Mouse (Mus musculus): ENCODE measurements around the gene Tyw1. TPM values are rescaled to one million over a fixed set of nuclear protein-coding genes. Genes with fewer than 3 reads are reported as not detected.

Gene Tyw1
- polyA plus RNA-seq, 2 experiments, result 15.3 to 25.3 TPM

GRCm38 (mm10) chr5:130275509-130275908, 20.1 kb downstream of the Tyw1 start:
- Histone ChIP-seq H3K36me3 (ENCODE audit: control insufficient read depth, insufficient read depth, low read length) (peaks cover 73% of the 10 kb centered on the region), H3K4me3 (replicated peaks; ENCODE audit: low read length) (no peak overlapping the region), H3K27me3 (ENCODE audit: control insufficient read depth, insufficient read depth, low read length) (no peaks in the 10 kb centered on the region), H3K9me3 (ENCODE audit: control insufficient read depth, low read length) (no peaks in the 10 kb centered on the region), H3K9ac (ENCODE audit: low read depth, low read length, severe bottlenecking) (no peak overlapping the region), H3K27ac (replicated peaks; ENCODE audit: low read depth, low read length) (no peak overlapping the region), H3K4me2 (replicated peaks; ENCODE audit: low read depth, low read length, severe bottlenecking) (no peak overlapping the region), H3K4me1 (ENCODE audit: control insufficient read depth, insufficient read depth, low read length) (no peaks in the 10 kb centered on the region)
- ATAC-seq (ENCODE audit: low FRiP score, low read depth), result no peak
- WGBS, result 45% methylated on average over 4 of the region's 4 CpGs
- TF ChIP-seq POLR2A (IDR thresholded peaks at IDR 0.05; ENCODE audit: borderline replicate concordance, extremely low read depth, insufficient read depth, insufficient read length), result no peak
- peak; percentile 40 for DNase-seq (ENCODE audit: low spot score)

DNA sequence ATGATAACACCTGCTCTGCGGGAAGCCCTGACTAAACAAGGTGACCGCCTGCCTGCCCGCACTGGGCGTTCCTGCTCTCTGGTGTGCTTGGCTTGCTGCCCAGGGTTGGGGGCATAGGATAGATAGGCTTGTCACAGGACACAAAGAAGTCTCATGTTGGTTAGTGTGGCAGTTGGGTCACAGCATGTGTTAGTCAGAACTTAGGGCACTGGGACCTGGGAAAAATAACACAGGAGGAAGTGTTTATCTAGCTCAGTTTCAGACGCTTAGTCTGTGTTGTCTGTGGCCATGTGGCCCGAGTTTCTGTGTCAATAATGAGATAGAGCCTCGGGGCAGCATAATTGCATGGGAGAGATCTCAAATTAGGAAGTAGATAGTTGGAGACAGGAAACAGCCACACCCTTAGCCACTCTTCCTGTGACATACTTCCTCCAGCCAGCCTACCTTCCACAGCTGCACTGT, 22.6 kb downstream of the Tyw1 start:
- no peak overlapping the region for H3K27ac ChIP-seq (replicated peaks; ENCODE audit: low read depth, low read length)
- no peaks in the 10 kb centered on the region for H3K4me1 ChIP-seq (ENCODE audit: control insufficient read depth, insufficient read depth, low read length)
- H3K4me3 ChIP-seq (replicated peaks; ENCODE audit: low read length), result no peak overlapping the region
- no peak overlapping the region for H3K4me2 ChIP-seq (replicated peaks; ENCODE audit: low read depth, low read length, severe bottlenecking)
- no peak overlapping the region for H3K9ac ChIP-seq (ENCODE audit: low read depth, low read length, severe bottlenecking)
- DNase-seq (ENCODE audit: low spot score) (no peak), ATAC-seq (ENCODE audit: low FRiP score, low read depth) (no peak)
- H3K9me3 ChIP-seq (ENCODE audit: control insufficient read depth, low read length), result no peaks in the 10 kb centered on the region
- TF ChIP-seq POLR2A (IDR thresholded peaks at IDR 0.05; ENCODE audit: borderline replicate concordance, extremely low read depth, insufficient read depth, insufficient read length), result no peak
- 84% methylated on average over 7 of the region's 7 CpGs for WGBS
- H3K27me3 ChIP-seq (ENCODE audit: control insufficient read depth, insufficient read depth, low read length), result no peaks in the 10 kb centered on the region
- peaks cover 78% of the 10 kb centered on the region for H3K36me3 ChIP-seq (ENCODE audit: control insufficient read depth, insufficient read depth, low read length)

- peaks cover 6% of the 10 kb centered on the region; the same call in 1 of the 2 replicates for H3K9me3 ChIP-seq (ENCODE audit: control insufficient read depth, low read length)
- no peaks in the 10 kb centered on the region for H3K27me3 ChIP-seq (ENCODE audit: control insufficient read depth, insufficient read depth, low read length)
- H3K36me3 ChIP-seq (ENCODE audit: control insufficient read depth, insufficient read depth, low read length), result peaks cover 71% of the 10 kb centered on the region
Observed at GRCm38 (mm10) chr5:130283079-130283732, 27.8 kb downstream of the Tyw1 start.

DNA sequence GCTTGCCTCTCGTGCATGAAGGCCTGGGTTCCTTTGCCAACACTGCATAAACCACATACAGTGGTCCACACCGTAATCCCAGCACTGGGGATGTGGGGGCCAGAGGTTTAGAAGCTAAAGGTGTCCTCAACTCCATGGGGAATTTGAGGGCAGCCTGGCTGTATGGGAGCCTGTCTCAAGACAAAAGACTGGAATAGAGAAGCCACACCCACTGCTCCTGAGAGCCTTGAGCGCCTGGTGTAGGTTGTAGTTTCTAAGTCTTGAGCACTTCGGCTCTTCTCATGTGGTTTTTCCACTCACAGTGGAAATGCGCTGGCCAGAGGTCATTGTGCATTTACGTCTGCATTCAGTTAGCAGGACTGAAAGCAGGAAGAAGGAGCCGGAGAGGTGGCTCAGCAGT, 32.7 kb downstream of the Tyw1 start:
- Histone ChIP-seq H3K27me3 (ENCODE audit: control insufficient read depth, insufficient read depth, low read length) (no peaks in the 10 kb centered on the region), H3K9ac (ENCODE audit: low read depth, low read length, severe bottlenecking) (no peak overlapping the region), H3K27ac (replicated peaks; ENCODE audit: low read depth, low read length) (no peak overlapping the region), H3K4me2 (replicated peaks; ENCODE audit: low read depth, low read length, severe bottlenecking) (no peak overlapping the region), H3K36me3 (ENCODE audit: control insufficient read depth, insufficient read depth, low read length) (peaks cover 61% of the 10 kb centered on the region), H3K4me3 (replicated peaks; ENCODE audit: low read length) (no peak overlapping the region), H3K4me1 (ENCODE audit: control insufficient read depth, insufficient read depth, low read length) (no peaks in the 10 kb centered on the region), H3K9me3 (ENCODE audit: control insufficient read depth, low read length) (peaks cover 6% of the 10 kb centered on the region; the same call in 1 of the 2 replicates)
- no peak for TF ChIP-seq POLR2A (IDR thresholded peaks at IDR 0.05; ENCODE audit: borderline replicate concordance, extremely low read depth, insufficient read depth, insufficient read length)
- 82% methylated on average over 7 of the region's 7 CpGs for WGBS
- ATAC-seq (ENCODE audit: low FRiP score, low read depth) (no peak), DNase-seq (ENCODE audit: low spot score) (no peak)

More at GRCm38 (mm10) chr5:130283079-130283732, 27.8 kb downstream of the Tyw1 start:
- ATAC-seq (ENCODE audit: low FRiP score, low read depth), result no peak
- Histone ChIP-seq H3K4me3 (replicated peaks; ENCODE audit: low read length) (no peak overlapping the region), H3K27ac (replicated peaks; ENCODE audit: low read depth, low read length) (no peak overlapping the region), H3K4me2 (replicated peaks; ENCODE audit: low read depth, low read length, severe bottlenecking) (no peak overlapping the region), H3K4me1 (ENCODE audit: control insufficient read depth, insufficient read depth, low read length) (no peaks in the 10 kb centered on the region), H3K9ac (ENCODE audit: low read depth, low read length, severe bottlenecking) (no peak overlapping the region)
- 95% methylated on average over 9 of the region's 9 CpGs for WGBS
- no peak for TF ChIP-seq POLR2A (IDR thresholded peaks at IDR 0.05; ENCODE audit: borderline replicate concordance, extremely low read depth, insufficient read depth, insufficient read length)
- DNase-seq (ENCODE audit: low spot score), result no peak

- Histone ChIP-seq H3K4me1 (ENCODE audit: control insufficient read depth, insufficient read depth, low read length) (no peaks in the 10 kb centered on the region), H3K36me3 (ENCODE audit: control insufficient read depth, insufficient read depth, low read length) (peaks cover 47% of the 10 kb centered on the region), H3K9me3 (ENCODE audit: control insufficient read depth, low read length) (no peaks in the 10 kb centered on the region), H3K9ac (ENCODE audit: low read depth, low read length, severe bottlenecking) (no peak overlapping the region), H3K4me2 (replicated peaks; ENCODE audit: low read depth, low read length, severe bottlenecking) (no peak overlapping the region), H3K27ac (replicated peaks; ENCODE audit: low read depth, low read length) (no peak overlapping the region), H3K4me3 (replicated peaks; ENCODE audit: low read length) (no peak overlapping the region), H3K27me3 (ENCODE audit: control insufficient read depth, insufficient read depth, low read length) (no peaks in the 10 kb centered on the region)
- ATAC-seq (ENCODE audit: low FRiP score, low read depth) (no peak), DNase-seq (ENCODE audit: low spot score) (no peak)
- 93% methylated on average over 6 of the region's 6 CpGs for WGBS
- no peak for TF ChIP-seq POLR2A (IDR thresholded peaks at IDR 0.05; ENCODE audit: borderline replicate concordance, extremely low read depth, insufficient read depth, insufficient read length)
Observed at GRCm38 (mm10) chr5:130290242-130290641, 34.8 kb downstream of the Tyw1 start.

Data from limb, embryonic 14.5 days (tissue).